Mouse (Mus musculus) left cerebral cortex, postnatal 25 days (tissue): ENCODE measurements around the gene 6030468B19Rik. TPM values are rescaled to one million over a fixed set of nuclear protein-coding genes. Genes with fewer than 3 reads are reported as not detected.
"Not testable (repeated sequence)": the region's sequence is repeated elsewhere in the genome, so short reads cannot be mapped to it uniquely, and the experiment has no call there.

Source experiments
- DNase-seq, 2 experiments: peaks; one replicate each; pipeline ENCODE4 v3.0.0; 2022; ENCODE audit warnings: low spot score in 2 of 2, mixed read lengths in 1 of 2
- intact Hi-C: fragments of 180-260 bp; cut with DNase I; formaldehyde crosslinking; loops from one replicate; pipeline ENCODE4 v1.15.1; 2025
- total RNA-seq, 2 experiments: library from RNA; stranded (reverse); gene quantifications; 2 replicates each; pipeline ENCODE4 v1.2.3; 2021

6030468B19Rik gene
- total RNA-seq, 2 experiments from 2014 or later: 0.53 TPM; not detected in 1

- no peak for DNase-seq
- intact Hi-C loops: no loop called here
Observed at GRCm38 (mm10) chr11:117798160-117798541, 691 bp downstream of the 6030468B19Rik start.

GRCm38 (mm10) chr11:117799174-117799573, 1.7 kb downstream of the 6030468B19Rik start:
- intact Hi-C loops: no loop called here
- DNase-seq: no peak

GRCm38 (mm10) chr11:117800038-117800437, 2.6 kb downstream of the 6030468B19Rik start:
- intact Hi-C loops: no loop called here
- no peak for DNase-seq

GRCm38 (mm10) chr11:117801650-117802049, 4.2 kb downstream of the 6030468B19Rik start:
- intact Hi-C loops: no loop called here
- DNase-seq: no peak

- no peak for DNase-seq
- intact Hi-C loops: no loop called here
Observed at GRCm38 (mm10) chr11:117803166-117803688, 5.8 kb downstream of the 6030468B19Rik start.

- intact Hi-C loops: no loop called here
- no peak for DNase-seq
Observed at GRCm38 (mm10) chr11:117806781-117807180, 9.3 kb downstream of the 6030468B19Rik start.

- intact Hi-C loops: no loop called here
- peak in 1 of 2 experiments; percentile 38 for DNase-seq
Observed at GRCm38 (mm10) chr11:117809407-117810311, 12.2 kb downstream of the 6030468B19Rik start, which contains the start of the genes Gm20708 and Syngr2. Gene Gm20708 (plus strand): TSS chr11:117809668. Gene Syngr2 (plus strand): TSS chr11:117809668.

GRCm38 (mm10) chr11:117810401-117811046, 13.1 kb downstream of the 6030468B19Rik start:
- intact Hi-C loops: no loop called here
- DNase-seq: peak; percentile 56 to 57

GRCm38 (mm10) chr11:117813867-117814266, 16.4 kb downstream of the 6030468B19Rik start:
- intact Hi-C loops: no loop called here
- no peak for DNase-seq

GRCm38 (mm10) chr11:117814704-117815366, 17.4 kb downstream of the 6030468B19Rik start:
- intact Hi-C loops: no loop called here
- no peak for DNase-seq

- DNase-seq: peak in 1 of 2 experiments; percentile 31
- intact Hi-C loops: not testable (repeated sequence)
Observed at GRCm38 (mm10) chr11:117815850-117816249, 18.4 kb downstream of the 6030468B19Rik start.

- peak in 1 of 2 experiments; percentile 53 for DNase-seq
- intact Hi-C loops: no loop called here
Observed at GRCm38 (mm10) chr11:117816389-117816996, 19.0 kb downstream of the 6030468B19Rik start.

GRCm38 (mm10) chr11:117819095-117819494, 21.6 kb downstream of the 6030468B19Rik start:
- intact Hi-C loops: no loop called here
- DNase-seq: no peak

- intact Hi-C loops: loop anchor here (5.0 to 10.0 kb wide), 2 partner anchors 453 to 575 kb away; no protein-coding TSS in a partner anchor
- no peak for DNase-seq
Observed at GRCm38 (mm10) chr11:117820173-117820572, 22.7 kb downstream of the 6030468B19Rik start.

GRCm38 (mm10) chr11:117821868-117822267, 24.4 kb downstream of the 6030468B19Rik start:
- intact Hi-C loops: loop anchor here (5.0 to 10.0 kb wide), 2 partner anchors 455 to 577 kb away; no protein-coding TSS in a partner anchor
- no peak for DNase-seq

GRCm38 (mm10) chr11:117822728-117823241, 25.3 kb downstream of the 6030468B19Rik start:
- no peak for DNase-seq
- intact Hi-C loops: loop anchor here (5.0 to 10.0 kb wide), 2 partner anchors 455 to 578 kb away; no protein-coding TSS in a partner anchor

- intact Hi-C loops: loop anchor here (5.0 to 10.0 kb wide), 2 partner anchors 456 to 579 kb away; no protein-coding TSS in a partner anchor
- DNase-seq: no peak
Observed at GRCm38 (mm10) chr11:117823411-117823810, 26.0 kb downstream of the 6030468B19Rik start.

- intact Hi-C loops: loop anchor here (1.0 to 10.0 kb wide), 6 partner anchors 34 to 580 kb away; no protein-coding TSS in a partner anchor
- peak; percentile 77 to 87 for DNase-seq
Observed at GRCm38 (mm10) chr11:117824060-117824969, 26.9 kb downstream of the 6030468B19Rik start.
